In genomic region chr12:72158421-72158820, GRCm38 (mm10) we compare ENCODE assay signal across 26 mouse cellular contexts. TPM values are rescaled to one million over a fixed set of nuclear protein-coding genes. Genes with fewer than 3 reads are reported as not detected.
DNase-seq lines count a peak whose midpoint lies in the region; ATAC-seq and TF ChIP-seq lines count a peak whose summit lies in the region.
"Had no signal": no experiment of that assay in that cellular context is flagged by ENCODE, and none has a peak within 500 bp of the region (broad histone marks: within the 10 kb centered on the region; RNA-seq: fewer than 3 reads in every experiment).

No protein-coding gene starts in this region.

- H3K27ac ChIP-seq in layer of hippocampus, adult 2 months, result peak overlapping the region; percentile 51; the same call in 1 of the 2 replicates
- no peak overlapping the region for H3K27ac ChIP-seq in limb, embryonic 10.5 days
- no peak overlapping the region for H3K27ac ChIP-seq in kidney, embryonic 14.5 days (ENCODE audit: low read depth, low read length)
- H3K27ac ChIP-seq: embryonic facial prominence, embryonic 10.5 days; intestine, embryonic 15.5 days; limb, embryonic 13.5 days; liver, embryonic 15.5 days; midbrain, embryonic 15.5 days; neural tube, embryonic 12.5 days had no signal

- H3K27me3 ChIP-seq in limb, embryonic 10.5 days (ENCODE audit: low read depth, poor library complexity, severe bottlenecking), result no peaks in the 10 kb centered on the region
- no peaks in the 10 kb centered on the region for H3K27me3 ChIP-seq in kidney, embryonic 14.5 days (ENCODE audit: control insufficient read depth, insufficient read depth, low read length)
- H3K27me3 ChIP-seq: intestine, embryonic 15.5 days; limb, embryonic 13.5 days; liver, embryonic 15.5 days; midbrain, embryonic 15.5 days; neural tube, embryonic 12.5 days had no signal

- H3K9ac ChIP-seq in kidney, embryonic 14.5 days (ENCODE audit: low read depth, low read length), result no peak overlapping the region
- H3K9ac ChIP-seq: intestine, embryonic 15.5 days; limb, embryonic 13.5 days; liver, embryonic 15.5 days; midbrain, embryonic 15.5 days; neural tube, embryonic 12.5 days had no signal

- H3K36me3 ChIP-seq in limb, embryonic 10.5 days, result no peaks in the 10 kb centered on the region
- H3K36me3 ChIP-seq in kidney, embryonic 14.5 days (ENCODE audit: control insufficient read depth, insufficient read depth, low read length), result no peaks in the 10 kb centered on the region
- H3K36me3 ChIP-seq: embryonic facial prominence, embryonic 10.5 days; intestine, embryonic 15.5 days; limb, embryonic 13.5 days; liver, embryonic 15.5 days; midbrain, embryonic 15.5 days; neural tube, embryonic 12.5 days had no signal

- no peaks in the 10 kb centered on the region for H3K9me3 ChIP-seq in limb, embryonic 10.5 days (replicated peaks)
- H3K9me3 ChIP-seq in kidney, embryonic 14.5 days (ENCODE audit: control insufficient read depth, low read length), result no peaks in the 10 kb centered on the region
- H3K9me3 ChIP-seq: embryonic facial prominence, embryonic 10.5 days; intestine, embryonic 15.5 days; limb, embryonic 13.5 days; liver, embryonic 15.5 days; midbrain, embryonic 15.5 days; neural tube, embryonic 12.5 days had no signal

- DNase-seq in embryo, embryonic 11 days, result peak; percentile 1
- no peak for DNase-seq in embryo, embryonic 10.5 days (ENCODE audit: low spot score)
- DNase-seq in layer of hippocampus, adult 2 months (ENCODE audit: low spot score in 2 of 2), result peak in 1 of 2 experiments; percentile 36
- DNase-seq in layer of hippocampus, adult 9-10 months (ENCODE audit: low spot score), result no peak
- DNase-seq in right cerebral cortex, postnatal 10 days (ENCODE audit: low spot score in 2 of 2), result peak; percentile 40 to 59
- no peak for DNase-seq in right cerebral cortex, postnatal 14 days
- no peak for DNase-seq in limb, embryonic 10.5 days (ENCODE audit: low spot score)
- DNase-seq: adrenal gland, postnatal 10 days; B cell, adult 2 months; cerebellum, adult 9-11 months; gastrocnemius, postnatal 36 days; spleen, adult 18-20 months; thymus, postnatal 25 days had no signal

- no peak overlapping the region for H3K4me2 ChIP-seq in kidney, embryonic 14.5 days (replicated peaks; ENCODE audit: low read depth, low read length)
- H3K4me2 ChIP-seq: intestine, embryonic 15.5 days; limb, embryonic 13.5 days; liver, embryonic 15.5 days; midbrain, embryonic 15.5 days; neural tube, embryonic 12.5 days had no signal

- H3K4me1 ChIP-seq in limb, embryonic 10.5 days, result no peaks in the 10 kb centered on the region
- no peaks in the 10 kb centered on the region for H3K4me1 ChIP-seq in kidney, embryonic 14.5 days (ENCODE audit: control insufficient read depth, insufficient read depth, low read length)
- H3K4me1 ChIP-seq: embryonic facial prominence, embryonic 10.5 days; intestine, embryonic 15.5 days; limb, embryonic 13.5 days; liver, embryonic 15.5 days; midbrain, embryonic 15.5 days; neural tube, embryonic 12.5 days had no signal

- 78% methylated on average over 4 of the region's 4 CpGs for WGBS in limb, embryonic 10.5 days
- 83% methylated on average over 4 of the region's 4 CpGs for WGBS in kidney, embryonic 14.5 days

- H3K4me3 ChIP-seq in layer of hippocampus, adult 2 months, result peak overlapping the region; percentile 26
- H3K4me3 ChIP-seq in limb, embryonic 10.5 days, result no peak overlapping the region
- H3K4me3 ChIP-seq in kidney, embryonic 14.5 days (ENCODE audit: low read length), result no peak overlapping the region
- H3K4me3 ChIP-seq: embryonic facial prominence, embryonic 10.5 days; erythroblast, embryonic 14.5 days; intestine, embryonic 15.5 days; limb, embryonic 13.5 days; liver, embryonic 15.5 days; midbrain, embryonic 15.5 days; neural tube, embryonic 12.5 days had no signal

- no peak for ATAC-seq in kidney, embryonic 14.5 days (ENCODE audit: low FRiP score, low TSS enrichment)
- ATAC-seq: intestine, embryonic 15.5 days; midbrain, embryonic 15.5 days had no signal

- TF ChIP-seq CTCF in layer of hippocampus, adult 2 months (conservative IDR thresholded peaks at IDR 0.05), result no peak

RNA-seq across cellular contexts. Expression of gene Ccdc175, which starts 26.4 kb away (rescaled TPM):
- not detected for total RNA-seq in layer of hippocampus, adult 2 months (2021)
- polyA plus RNA-seq in limb, embryonic 10.5 days (2016; fragmentation: Nextera tagmentation; extraction: Ambion mirVana), result not detected in 2 replicates
- polyA plus RNA-seq in kidney, embryonic 14.5 days (2014; fragmentation: Nextera tagmentation; extraction: Ambion mirVana), result not detected in 2 replicates
- total RNA-seq: adrenal gland, postnatal 10 days; gastrocnemius, postnatal 36 days; layer of hippocampus, postnatal 14 days had no signal
- polyA plus RNA-seq: embryonic facial prominence, embryonic 10.5 days; erythroblast, embryonic 14.5 days; heart, embryonic 14.5 days; hindbrain, embryonic 11.5 days; intestine, embryonic 15.5 days; kidney, embryonic 16.5 days; limb, embryonic 13.5 days; liver, embryonic 15.5 days; midbrain, embryonic 15.5 days; neural tube, embryonic 12.5 days; stomach, embryonic 16.5 days had no signal

Comparison
In these comparisons a context has a peak if more than half of its experiments do, and no peak if none do; other contexts are left out.
1. DNase-seq: peak in embryo, embryonic 11 days (single experiment) and right cerebral cortex, postnatal 10 days (2 of 2); none in embryo, embryonic 10.5 days (single experiment), layer of hippocampus, adult 9-10 months (single experiment), right cerebral cortex, postnatal 14 days (single experiment) and limb, embryonic 10.5 days (single experiment).